Mouse (Mus musculus) liver, postnatal 0 days (tissue): ENCODE data around the gene Bnipl. TPM values are rescaled to one million over a fixed set of nuclear protein-coding genes. Genes with fewer than 3 reads are reported as not detected.
A peak's percentile ranks its signal among the peaks of the same experiment; 100 is the strongest.

ENCODE experiments used
- ATAC-seq: fragments of 200-750 bp; cut with Nextera tagmentation; 2 replicates; pipeline ENCODE4 v1.8.0; 2017; ENCODE audit warnings: mild to moderate bottlenecking, moderate library complexity
- DNase-seq: peaks from one replicate; pipeline ENCODE4 v3.0.0-alpha.2; 2016
- H3K27ac ChIP-seq: fragments of 300-500 bp; sonication (generic); 2 replicates; pipeline ENCODE4 v1.5.1; 2014; ENCODE audit warnings: antibody characterized with exemption, moderate library complexity, mild to moderate bottlenecking, low read depth
- H3K27me3 ChIP-seq: fragments of 300-500 bp; sonication (generic); 2 replicates; pipeline ENCODE4 v1.6.1; 2014; ENCODE audit warnings: low read length, control low read depth, mixed read lengths; ENCODE audit not compliant: insufficient read depth
- H3K36me3 ChIP-seq: fragments of 300-500 bp; sonication (generic); replicated peaks from 2 replicates; pipeline ENCODE4 v1.6.1; 2014; ENCODE audit warnings: mild to moderate bottlenecking, control low read depth, low read length, moderate library complexity, mixed read lengths; ENCODE audit not compliant: insufficient read depth
- H3K4me1 ChIP-seq: fragments of 300-500 bp; sonication (generic); 2 replicates; pipeline ENCODE4 v1.6.1; 2014; ENCODE audit warnings: antibody characterized with exemption, mild to moderate bottlenecking, control low read depth; ENCODE audit not compliant: insufficient read depth
- H3K4me2 ChIP-seq: fragments of 300-500 bp; sonication (generic); 2 replicates; pipeline ENCODE4 v1.6.1; 2014; ENCODE audit warnings: low read depth, mild to moderate bottlenecking, low read length, moderate library complexity, mixed read lengths
- H3K4me3 ChIP-seq: fragments of 300-500 bp; sonication (generic); 2 replicates; pipeline ENCODE4 v1.5.1; 2014; ENCODE audit warnings: low read depth, low read length
- H3K9ac ChIP-seq: fragments of 300-500 bp; sonication (generic); replicated peaks from 2 replicates; pipeline ENCODE4 v1.6.1; 2014; ENCODE audit warnings: mild to moderate bottlenecking, moderate library complexity
- H3K9me3 ChIP-seq: fragments of 300-500 bp; sonication (generic); 2 replicates; pipeline ENCODE4 v1.6.1; 2016; ENCODE audit warnings: mild to moderate bottlenecking, control low read depth, low read length, mixed read lengths
- CTCF ChIP-seq: sonication (generic); IDR thresholded peaks from 2 replicates; pipeline ENCODE4 v1.5.1; 2016; ENCODE audit warnings: antibody characterized with exemption, low read depth
- EP300 ChIP-seq: IDR thresholded peaks from 2 replicates; pipeline ENCODE4 v1.6.1; 2016; ENCODE audit warnings: antibody characterized with exemption, low read depth, mild to moderate bottlenecking
- WGBS: fragments of 180-500 bp; shearing (Covaris S2); extraction: QIAGEN DNeasy Blood & Tissue Kit; methylation state at CpG from one replicate; pipeline ENCODE4 v1.1.7; 2014; ENCODE audit not compliant: insufficient replicate concordance; 5-methylcytosine and 5-hydroxymethylcytosine counted together
- polyA plus RNA-seq: library from polyadenylated mRNA; unstranded; fragments of >200 nt; fragmentation: Nextera tagmentation; extraction: Ambion mirVana; gene quantifications from 2 replicates; pipeline ENCODE4 v1.2.1, GENCODE M21; 2015

Bnipl gene
- polyA plus RNA-seq, 1 experiment from 2014 or later, result not detected

DNA sequence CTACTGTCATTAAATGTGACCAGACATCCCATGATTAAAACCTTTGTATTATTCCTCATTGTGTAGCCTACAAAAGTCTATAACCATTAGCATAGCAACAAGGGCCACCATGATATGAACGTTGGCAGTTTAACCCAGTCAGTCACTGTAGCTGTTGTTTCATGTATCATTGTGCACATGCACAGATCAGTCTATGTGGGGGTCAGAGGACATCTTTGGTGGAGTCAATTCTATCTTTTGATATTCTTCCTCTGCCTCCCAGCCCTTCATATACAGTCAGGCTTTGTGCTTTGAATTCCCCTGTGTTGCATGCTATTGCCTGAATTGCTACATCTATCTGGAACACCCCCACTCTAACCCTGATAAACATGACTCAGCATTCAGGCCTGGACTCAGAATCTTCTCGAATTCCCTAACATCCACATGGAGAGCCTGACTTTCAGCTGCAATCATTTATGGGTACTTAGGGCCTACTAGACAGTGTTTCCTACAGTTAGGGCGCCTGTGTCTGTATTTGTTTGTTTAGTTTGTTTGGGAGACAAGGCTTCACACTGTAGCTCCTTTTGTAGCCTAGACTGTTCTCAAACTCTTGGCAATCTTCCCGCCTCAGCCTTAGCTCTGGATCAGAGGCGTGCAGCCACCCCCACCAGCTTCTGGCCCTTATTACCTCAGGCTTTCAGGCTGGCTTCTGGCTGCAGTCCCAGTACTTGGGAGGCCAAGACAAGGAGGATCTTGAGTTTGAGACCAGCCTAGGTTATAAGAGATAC, 4.3 kb downstream of the Bnipl start:
- H3K4me2 ChIP-seq, result no peak overlapping the region
- H3K9me3 ChIP-seq, result no peaks in the 10 kb centered on the region
- H3K4me1 ChIP-seq, result peaks cover 5% of the 10 kb centered on the region
- DNase-seq (no peak), ATAC-seq (peak; percentile 47)
- H3K4me3 ChIP-seq, result no peak overlapping the region
- TF ChIP-seq CTCF, result no peak
- no peak for TF ChIP-seq EP300
- H3K27me3 ChIP-seq, result no peaks in the 10 kb centered on the region
- no peak overlapping the region for H3K27ac ChIP-seq
- no peaks in the 10 kb centered on the region for H3K36me3 ChIP-seq
- no peak overlapping the region for H3K9ac ChIP-seq
- WGBS, result 66% methylated on average over 5 of the region's 5 CpGs

DNA sequence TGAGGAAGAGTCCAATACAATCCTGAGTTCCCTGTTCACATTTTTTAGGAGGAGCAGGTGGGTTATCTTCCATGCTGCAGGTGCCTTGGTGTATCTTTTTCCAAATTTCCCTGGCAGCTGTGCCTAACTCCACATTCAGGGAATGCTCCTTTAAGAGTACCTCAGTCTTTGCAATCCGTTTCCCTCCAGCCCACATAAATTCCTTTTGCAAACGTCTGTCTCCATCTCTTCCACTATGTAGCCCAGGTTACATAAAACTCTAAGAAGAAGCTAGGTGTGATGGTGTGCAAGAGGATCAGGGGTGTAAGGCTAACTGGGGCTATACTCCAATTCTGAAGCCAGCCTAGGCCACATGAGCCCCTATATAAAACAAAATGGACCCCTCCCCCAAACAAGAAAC, 7.9 kb downstream of the Bnipl start:
- H3K27me3 ChIP-seq, result no peaks in the 10 kb centered on the region
- H3K36me3 ChIP-seq, result no peaks in the 10 kb centered on the region
- no peak overlapping the region for H3K9ac ChIP-seq
- H3K4me1 ChIP-seq, result peaks cover 5% of the 10 kb centered on the region
- no peak overlapping the region for H3K27ac ChIP-seq
- H3K4me3 ChIP-seq, result no peak overlapping the region
- 84% methylated on average over 2 of the region's 2 CpGs for WGBS
- no peaks in the 10 kb centered on the region for H3K9me3 ChIP-seq
- DNase-seq (no peak), ATAC-seq (no peak)
- H3K4me2 ChIP-seq, result no peak overlapping the region
- TF ChIP-seq CTCF (no peak), EP300 (no peak)

DNA sequence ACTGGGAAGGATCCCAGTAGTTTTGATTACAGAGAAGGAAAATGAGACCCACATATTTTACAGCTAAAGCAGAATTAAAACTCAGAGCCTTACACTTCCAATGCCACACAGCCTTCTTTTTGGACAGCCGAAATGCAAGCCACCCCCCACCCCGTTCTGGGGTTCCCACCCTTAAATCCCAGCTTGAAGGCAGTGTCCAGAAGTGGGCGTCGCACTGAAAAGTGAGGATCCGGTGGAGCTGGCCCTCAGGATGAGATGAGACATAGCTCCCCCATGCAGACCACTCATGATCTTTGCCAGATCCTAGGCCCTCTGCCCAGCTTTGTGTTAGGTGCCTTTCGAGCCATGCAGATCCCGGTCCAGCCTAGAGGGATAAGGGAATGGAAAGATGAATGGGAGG, 9.5 kb downstream of the Bnipl start, which contains the start of gene Gm128:
Gene Gm128, minus strand, starts transcription at position 101 of the 400 bp plus-strand sequence.
- no peak within 1 kb of the TSS for H3K27ac ChIP-seq
- DNase-seq (no peak), ATAC-seq (no peak)
- no peak within 1 kb of the TSS for H3K9ac ChIP-seq
- H3K4me1 ChIP-seq, result no peaks in the 10 kb centered on the region; the same call in 1 of the 2 replicates
- no peak for TF ChIP-seq CTCF
- no peak for TF ChIP-seq EP300
- WGBS, result 76% methylated on average over 7 of the region's 7 CpGs
- H3K27me3 ChIP-seq, result no peaks in the 10 kb centered on the region
- H3K4me3 ChIP-seq, result no peak within 1 kb of the TSS
- no peak within 1 kb of the TSS for H3K4me2 ChIP-seq
- no peaks in the 10 kb centered on the region for H3K9me3 ChIP-seq
- H3K36me3 ChIP-seq, result peaks cover 2% of the 10 kb centered on the region; the same call in 1 of the 2 replicates

DNA sequence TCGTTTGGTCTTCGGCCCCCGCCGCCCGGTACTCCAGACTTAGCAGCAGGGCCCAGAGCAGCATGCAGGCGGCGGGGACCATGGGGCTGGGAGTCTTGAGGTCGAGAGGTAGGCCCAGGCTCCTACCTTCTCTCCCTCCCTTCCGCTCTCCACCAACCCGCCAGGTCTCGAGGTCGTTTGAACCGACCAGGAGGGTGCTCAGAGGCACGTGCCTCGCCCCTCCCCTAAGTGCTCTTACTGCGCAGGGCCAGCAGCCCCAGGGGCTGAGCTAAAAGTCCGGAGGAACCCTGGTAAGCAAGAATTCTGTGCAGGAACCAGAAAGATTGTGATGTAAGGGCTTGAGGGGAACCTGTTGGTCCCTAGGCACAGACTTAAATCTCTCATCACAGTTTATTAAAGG, 10.1 kb downstream of the Bnipl start:
- no peak for TF ChIP-seq CTCF
- no peak for TF ChIP-seq EP300
- WGBS, result 60% methylated on average over 14 of the region's 17 CpGs
- no peak overlapping the region for H3K4me3 ChIP-seq
- H3K36me3 ChIP-seq, result peaks cover 7% of the 10 kb centered on the region
- DNase-seq, result no peak
- no peaks in the 10 kb centered on the region for H3K4me1 ChIP-seq
- H3K9ac ChIP-seq, result no peak overlapping the region
- H3K4me2 ChIP-seq, result no peak overlapping the region
- H3K27me3 ChIP-seq, result no peaks in the 10 kb centered on the region
- H3K9me3 ChIP-seq, result no peaks in the 10 kb centered on the region
- ATAC-seq, result 0 out of 2 replicates have a peak, but pooled peaks have one; percentile 15
- H3K27ac ChIP-seq, result no peak overlapping the region

DNA sequence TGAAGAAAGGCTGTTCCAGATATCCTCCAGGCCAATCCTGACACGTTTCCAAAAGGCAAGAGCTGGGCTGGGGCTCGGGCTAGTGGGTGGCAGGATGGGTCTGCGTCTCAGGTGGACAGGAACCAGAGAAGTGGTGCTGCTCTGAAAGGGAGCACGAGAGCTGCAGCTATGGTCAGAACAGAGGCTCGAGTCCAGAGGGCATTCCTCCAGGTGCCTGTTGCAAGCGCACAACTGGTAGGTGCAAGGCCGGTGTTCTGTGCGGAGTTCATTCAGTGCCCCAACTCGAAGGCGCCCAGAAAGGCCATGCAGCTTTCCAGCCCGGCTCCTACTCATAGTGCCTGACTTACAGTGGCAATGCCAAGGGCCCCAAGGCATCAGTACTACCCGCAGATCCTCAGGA, 11.0 kb downstream of the Bnipl start:
- Histone ChIP-seq H3K4me2 (no peak overlapping the region), H3K9me3 (no peaks in the 10 kb centered on the region), H3K4me3 (no peak overlapping the region), H3K27me3 (no peaks in the 10 kb centered on the region), H3K4me1 (no peaks in the 10 kb centered on the region), H3K36me3 (peaks cover 16% of the 10 kb centered on the region), H3K27ac (no peak overlapping the region), H3K9ac (no peak overlapping the region)
- ATAC-seq, result no peak
- TF ChIP-seq CTCF (no peak), EP300 (no peak)
- WGBS, result 71% methylated on average over 12 of the region's 12 CpGs
- DNase-seq, result no peak

DNA sequence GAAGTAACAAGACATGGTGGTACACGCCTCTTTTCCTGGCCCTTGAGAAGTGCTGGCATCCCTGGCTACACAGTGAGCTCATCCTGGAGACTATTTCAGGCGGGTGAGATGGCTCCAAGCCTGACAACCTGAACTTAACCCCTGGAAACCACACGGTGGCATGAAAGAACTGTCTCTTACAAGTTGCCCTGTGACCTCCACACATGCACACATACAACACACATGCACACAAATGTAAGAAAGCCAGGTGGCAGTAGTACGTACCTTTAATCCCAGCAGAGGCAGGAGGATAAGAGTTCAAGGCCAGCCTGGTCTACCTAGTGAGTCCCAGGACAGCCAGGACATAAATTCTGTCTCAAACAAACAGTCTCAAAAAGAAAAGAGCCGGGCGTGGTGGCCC, 12.0 kb downstream of the Bnipl start:
- H3K27me3 ChIP-seq, result no peaks in the 10 kb centered on the region
- DNase-seq (no peak), ATAC-seq (no peak)
- no peak overlapping the region for H3K4me3 ChIP-seq
- H3K36me3 ChIP-seq, result peaks cover 26% of the 10 kb centered on the region
- H3K4me2 ChIP-seq, result no peak overlapping the region
- no peaks in the 10 kb centered on the region for H3K9me3 ChIP-seq
- no peaks in the 10 kb centered on the region for H3K4me1 ChIP-seq
- no peak for TF ChIP-seq CTCF
- TF ChIP-seq EP300, result no peak
- H3K27ac ChIP-seq, result no peak overlapping the region
- no peak overlapping the region for H3K9ac ChIP-seq
- 82% methylated on average over 6 of the region's 6 CpGs for WGBS
